Mouse (Mus musculus): ENCODE data around the gene Cubn. TPM values are rescaled to one million over a fixed set of nuclear protein-coding genes. Genes with fewer than 3 reads are reported as not detected.

Cubn gene
- polyA plus RNA-seq, 1 experiment from 2014 or later, result 0.84 TPM

DNA sequence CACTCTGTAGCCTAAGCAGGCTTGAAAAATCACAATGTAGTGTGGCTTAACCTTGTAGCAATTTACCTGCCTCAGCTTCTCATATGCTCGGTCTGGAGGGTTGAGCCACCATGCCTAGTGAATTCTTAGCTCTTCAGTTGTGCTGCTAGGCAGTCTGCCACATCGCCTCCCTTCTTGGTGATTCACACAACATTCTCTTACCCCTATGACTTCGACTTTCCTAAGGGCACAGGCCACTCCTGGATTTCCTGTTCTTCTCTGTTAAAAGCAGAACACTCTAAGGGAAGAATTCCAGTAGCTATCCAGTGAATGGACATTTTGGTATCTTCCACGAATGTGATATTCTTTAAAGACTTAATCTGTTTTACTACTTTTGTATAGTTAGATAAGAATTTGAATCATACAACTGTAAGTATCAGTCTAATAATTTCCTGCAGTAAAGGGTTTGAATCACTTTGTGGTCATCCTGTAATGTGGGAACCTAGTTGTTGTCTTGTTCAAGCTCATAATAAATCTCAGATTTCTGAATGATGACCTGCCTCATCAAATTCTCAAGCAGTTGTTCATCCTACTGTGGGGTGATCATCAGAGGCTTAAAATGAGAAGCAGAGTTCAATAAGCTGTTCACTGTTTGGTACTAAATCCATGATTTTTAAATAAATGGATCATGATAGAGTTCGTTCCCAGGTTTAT is 86.5 kb downstream of the Cubn start:
- Histone ChIP-seq H3K27me3 (ENCODE audit: control insufficient read depth, insufficient read depth, low read length) (no peaks in the 10 kb centered on the region), H3K36me3 (ENCODE audit: control insufficient read depth, insufficient read depth, low read length) (no peaks in the 10 kb centered on the region), H3K9me3 (replicated peaks; ENCODE audit: control insufficient read depth, low read length) (no peaks in the 10 kb centered on the region), H3K9ac (ENCODE audit: low read length) (no peak overlapping the region), H3K4me2 (ENCODE audit: low read depth, low read length) (no peak overlapping the region), H3K4me3 (replicated peaks; ENCODE audit: low read length) (no peak overlapping the region), H3K4me1 (ENCODE audit: control insufficient read depth, insufficient read depth, low read length) (no peaks in the 10 kb centered on the region), H3K27ac (ENCODE audit: low read length) (no peak overlapping the region)
- no peak for ATAC-seq (ENCODE audit: insufficient read depth, low FRiP score)
- WGBS, result 72% methylated on average over 5 of the region's 5 CpGs

DNA sequence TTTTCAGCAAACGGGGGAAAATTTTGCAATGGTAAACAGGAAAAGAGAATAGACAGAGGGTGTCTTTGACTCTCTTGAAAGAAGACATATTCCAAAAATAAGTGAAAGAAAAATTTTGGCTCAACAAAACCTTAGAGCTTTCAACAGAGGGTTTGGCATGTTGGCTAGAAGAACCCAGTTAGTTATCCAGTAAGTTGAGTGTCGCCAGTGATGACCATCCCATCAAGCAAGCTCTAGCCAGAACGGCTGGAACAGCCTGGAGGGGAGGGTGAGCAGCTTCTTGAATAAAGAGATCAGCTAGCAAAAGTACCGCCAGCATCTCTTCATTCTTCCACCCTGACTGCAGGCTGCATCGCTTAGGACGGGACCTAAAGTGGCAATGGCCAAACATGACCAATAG is 90.8 kb downstream of the Cubn start:
- H3K4me1 ChIP-seq (ENCODE audit: control insufficient read depth, insufficient read depth, low read length), result peaks cover 10% of the 10 kb centered on the region; the same call in 1 of the 2 replicates
- no peaks in the 10 kb centered on the region for H3K36me3 ChIP-seq (ENCODE audit: control insufficient read depth, insufficient read depth, low read length)
- H3K27me3 ChIP-seq (ENCODE audit: control insufficient read depth, insufficient read depth, low read length), result no peaks in the 10 kb centered on the region
- WGBS, result 87% methylated on average over 6 of the region's 6 CpGs
- H3K9me3 ChIP-seq (replicated peaks; ENCODE audit: control insufficient read depth, low read length), result no peaks in the 10 kb centered on the region
- ATAC-seq (ENCODE audit: insufficient read depth, low FRiP score), result no peak
- no peak overlapping the region for H3K4me3 ChIP-seq (replicated peaks; ENCODE audit: low read length)
- H3K4me2 ChIP-seq (ENCODE audit: low read depth, low read length), result no peak overlapping the region
- H3K9ac ChIP-seq (ENCODE audit: low read length), result no peak overlapping the region
- H3K27ac ChIP-seq (ENCODE audit: low read length), result no peak overlapping the region

DNA sequence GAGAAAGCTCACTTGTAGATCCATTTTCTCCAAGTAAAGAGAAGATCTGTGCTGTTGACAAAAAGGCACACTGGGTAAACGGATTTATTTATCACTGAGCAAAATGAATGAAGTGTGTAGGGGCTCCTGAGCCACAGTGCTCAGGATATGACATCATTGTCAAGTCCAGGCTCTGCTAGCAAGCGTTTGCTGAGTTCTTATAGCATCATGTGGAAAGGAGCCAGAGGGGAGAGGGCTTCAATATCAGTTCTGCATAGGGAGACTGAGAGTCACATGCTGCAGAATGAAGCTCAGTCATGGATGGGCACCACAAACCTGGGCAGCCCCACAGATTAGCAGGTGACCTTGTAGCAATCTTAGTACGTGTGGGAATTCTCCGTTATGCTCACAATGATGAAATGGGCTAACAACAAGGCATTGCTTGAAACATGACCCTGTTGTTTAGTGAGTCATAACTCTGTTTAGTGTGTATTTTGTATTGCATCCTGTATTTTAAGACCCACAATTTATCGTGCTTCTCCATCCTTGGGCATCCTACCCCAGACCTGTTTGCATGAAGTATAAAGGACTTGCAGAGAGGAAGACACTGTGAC is 92.0 kb downstream of the Cubn start:
- H3K27ac ChIP-seq (ENCODE audit: low read length), result 0 out of 2 replicates have a peak overlapping the region, but pooled peaks have one; percentile 23
- no peaks in the 10 kb centered on the region for H3K9me3 ChIP-seq (replicated peaks; ENCODE audit: control insufficient read depth, low read length)
- no peaks in the 10 kb centered on the region for H3K36me3 ChIP-seq (ENCODE audit: control insufficient read depth, insufficient read depth, low read length)
- 60% methylated on average over 5 of the region's 5 CpGs for WGBS
- peaks cover 10% of the 10 kb centered on the region; the same call in 1 of the 2 replicates for H3K4me1 ChIP-seq (ENCODE audit: control insufficient read depth, insufficient read depth, low read length)
- no peak for ATAC-seq (ENCODE audit: insufficient read depth, low FRiP score)
- H3K4me2 ChIP-seq (ENCODE audit: low read depth, low read length), result no peak overlapping the region
- H3K4me3 ChIP-seq (replicated peaks; ENCODE audit: low read length), result no peak overlapping the region
- H3K9ac ChIP-seq (ENCODE audit: low read length), result no peak overlapping the region
- H3K27me3 ChIP-seq (ENCODE audit: control insufficient read depth, insufficient read depth, low read length), result no peaks in the 10 kb centered on the region

DNA sequence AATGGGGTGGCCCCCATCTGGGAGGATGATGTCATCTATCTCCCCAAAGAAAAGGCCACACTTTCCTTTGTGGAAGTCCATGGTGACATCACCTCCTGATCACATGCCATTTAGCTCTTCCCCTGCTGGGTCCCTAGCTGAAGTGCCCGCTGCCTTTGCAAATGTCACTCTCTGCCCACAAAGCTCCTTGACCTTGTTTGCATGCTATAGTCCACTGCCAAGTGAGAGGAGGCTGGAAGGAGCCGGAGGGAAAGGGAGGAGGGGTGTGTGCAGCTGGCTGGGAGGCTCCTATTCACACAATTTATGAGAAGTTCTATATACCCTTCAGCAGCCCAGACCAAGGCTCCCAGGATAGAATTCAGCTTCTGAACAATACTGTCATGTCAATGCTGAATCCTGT is 92.7 kb downstream of the Cubn start:
- Histone ChIP-seq H3K27me3 (ENCODE audit: control insufficient read depth, insufficient read depth, low read length) (no peaks in the 10 kb centered on the region), H3K4me1 (ENCODE audit: control insufficient read depth, insufficient read depth, low read length) (peaks cover 10% of the 10 kb centered on the region; the same call in 1 of the 2 replicates), H3K27ac (ENCODE audit: low read length) (0 out of 2 replicates have a peak overlapping the region, but pooled peaks have one; percentile 23), H3K9me3 (replicated peaks; ENCODE audit: control insufficient read depth, low read length) (no peaks in the 10 kb centered on the region), H3K4me3 (replicated peaks; ENCODE audit: low read length) (no peak overlapping the region), H3K4me2 (ENCODE audit: low read depth, low read length) (no peak overlapping the region), H3K9ac (ENCODE audit: low read length) (no peak overlapping the region), H3K36me3 (ENCODE audit: control insufficient read depth, insufficient read depth, low read length) (no peaks in the 10 kb centered on the region)
- WGBS, result 14% methylated on average over 2 of the region's 2 CpGs
- peak; percentile 68 for ATAC-seq (ENCODE audit: insufficient read depth, low FRiP score)

DNA sequence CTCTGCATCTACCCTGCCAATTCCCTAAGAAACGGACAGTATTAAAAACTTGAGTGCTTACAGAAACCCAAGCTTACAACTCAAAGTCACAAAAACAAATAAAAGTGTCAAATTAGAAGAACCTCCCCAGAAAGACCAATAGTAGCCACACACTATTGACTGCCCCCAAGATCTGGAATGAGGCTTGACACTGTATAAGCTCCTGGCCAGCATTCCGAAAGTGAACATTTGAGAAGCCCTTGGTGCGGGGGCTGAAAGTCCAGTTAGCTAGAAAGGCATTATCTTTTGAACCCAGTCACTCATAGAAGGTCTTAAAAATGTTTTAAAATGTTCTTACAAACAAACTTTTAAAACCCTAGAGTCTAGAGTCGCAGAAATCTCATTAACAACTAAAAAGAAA is 93.1 kb downstream of the Cubn start:
- Histone ChIP-seq H3K36me3 (ENCODE audit: control insufficient read depth, insufficient read depth, low read length) (no peaks in the 10 kb centered on the region), H3K4me3 (replicated peaks; ENCODE audit: low read length) (no peak overlapping the region), H3K9ac (ENCODE audit: low read length) (no peak overlapping the region), H3K4me2 (ENCODE audit: low read depth, low read length) (no peak overlapping the region), H3K27me3 (ENCODE audit: control insufficient read depth, insufficient read depth, low read length) (no peaks in the 10 kb centered on the region), H3K27ac (ENCODE audit: low read length) (no peak overlapping the region), H3K9me3 (replicated peaks; ENCODE audit: control insufficient read depth, low read length) (no peaks in the 10 kb centered on the region), H3K4me1 (ENCODE audit: control insufficient read depth, insufficient read depth, low read length) (peaks cover 10% of the 10 kb centered on the region; the same call in 1 of the 2 replicates)
- WGBS, result 59% methylated on average over 4 of the region's 4 CpGs
- no peak for ATAC-seq (ENCODE audit: insufficient read depth, low FRiP score)

DNA sequence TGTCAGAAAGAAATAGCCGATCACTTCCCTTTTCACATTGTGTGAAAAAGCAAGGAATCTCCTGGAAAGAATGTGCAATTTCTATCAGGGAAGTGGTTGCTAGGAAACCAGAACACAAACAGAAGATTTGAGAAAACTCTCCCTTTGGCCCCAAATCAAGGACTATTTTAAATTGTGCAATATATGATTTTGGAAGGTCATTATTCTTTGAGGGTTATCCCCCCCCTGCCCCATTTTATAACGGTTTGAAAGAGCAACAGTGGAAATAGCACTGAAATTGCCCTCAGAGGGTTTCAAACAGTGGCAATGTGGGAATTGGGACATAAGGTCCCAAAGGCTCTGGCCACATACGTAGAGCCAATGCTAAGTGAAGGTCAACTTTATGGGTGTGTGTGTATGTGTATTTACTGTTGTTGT is 95.5 kb downstream of the Cubn start:
- Histone ChIP-seq H3K9me3 (replicated peaks; ENCODE audit: control insufficient read depth, low read length) (no peaks in the 10 kb centered on the region), H3K4me1 (ENCODE audit: control insufficient read depth, insufficient read depth, low read length) (peaks cover 10% of the 10 kb centered on the region; the same call in 1 of the 2 replicates), H3K9ac (ENCODE audit: low read length) (no peak overlapping the region), H3K4me3 (replicated peaks; ENCODE audit: low read length) (no peak overlapping the region), H3K27me3 (ENCODE audit: control insufficient read depth, insufficient read depth, low read length) (no peaks in the 10 kb centered on the region), H3K4me2 (ENCODE audit: low read depth, low read length) (no peak overlapping the region), H3K36me3 (ENCODE audit: control insufficient read depth, insufficient read depth, low read length) (no peaks in the 10 kb centered on the region), H3K27ac (ENCODE audit: low read length) (peak overlapping the region; percentile 33; the same call in 1 of the 2 replicates)
- ATAC-seq (ENCODE audit: insufficient read depth, low FRiP score), result peak; percentile 19; the same call in 1 of the 2 replicates
- WGBS, result 26% methylated on average over 3 of the region's 3 CpGs

DNA sequence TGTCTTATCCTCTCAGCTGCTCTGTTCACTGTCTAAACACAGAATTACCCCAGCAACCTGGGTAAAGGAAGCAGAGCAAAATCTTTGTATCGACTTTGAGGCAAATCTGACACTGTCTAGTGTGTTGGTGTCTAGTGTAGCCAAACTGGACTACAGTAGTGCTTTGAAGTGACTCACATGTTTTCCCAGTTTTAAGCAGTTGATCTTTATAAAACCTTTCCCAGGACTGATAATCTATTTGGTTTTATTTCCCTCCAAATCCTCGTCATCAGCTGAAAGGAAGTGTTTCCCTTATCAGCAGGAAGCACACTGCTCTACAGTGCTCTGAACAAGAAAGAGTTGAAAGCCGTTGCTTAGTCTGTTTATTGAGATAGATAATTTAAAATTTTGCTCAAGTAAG is 100.6 kb downstream of the Cubn start:
- peaks cover 3% of the 10 kb centered on the region; the same call in 1 of the 2 replicates for H3K4me1 ChIP-seq (ENCODE audit: control insufficient read depth, insufficient read depth, low read length)
- no peak overlapping the region for H3K4me2 ChIP-seq (ENCODE audit: low read depth, low read length)
- no peaks in the 10 kb centered on the region for H3K36me3 ChIP-seq (ENCODE audit: control insufficient read depth, insufficient read depth, low read length)
- no peak overlapping the region for H3K27ac ChIP-seq (ENCODE audit: low read length)
- 32% methylated on average over 3 of the region's 3 CpGs for WGBS
- H3K4me3 ChIP-seq (replicated peaks; ENCODE audit: low read length), result no peak overlapping the region
- H3K9ac ChIP-seq (ENCODE audit: low read length), result no peak overlapping the region
- no peak for ATAC-seq (ENCODE audit: insufficient read depth, low FRiP score)
- no peaks in the 10 kb centered on the region for H3K27me3 ChIP-seq (ENCODE audit: control insufficient read depth, insufficient read depth, low read length)
- H3K9me3 ChIP-seq (replicated peaks; ENCODE audit: control insufficient read depth, low read length), result no peaks in the 10 kb centered on the region

DNA sequence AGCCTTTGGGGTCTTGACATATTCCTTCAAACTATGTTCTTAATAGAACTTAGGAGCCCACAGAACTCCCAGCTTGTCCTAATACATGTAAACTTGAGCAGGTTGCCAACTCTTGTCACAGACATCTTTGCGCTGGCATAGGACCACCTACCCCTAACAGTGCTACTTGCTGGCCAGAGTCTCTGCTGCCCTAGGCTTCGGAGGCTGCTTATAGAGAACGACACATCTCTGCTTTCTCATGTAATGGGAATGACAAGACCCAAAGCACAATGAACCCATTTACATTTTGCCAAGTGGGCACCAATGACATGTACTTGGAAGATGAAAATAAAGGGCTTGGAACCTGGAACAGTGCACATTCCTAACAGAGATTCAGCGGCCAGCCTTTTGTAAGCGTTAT is 105.0 kb downstream of the Cubn start:
- no peak overlapping the region for H3K4me3 ChIP-seq (replicated peaks; ENCODE audit: low read length)
- no peak overlapping the region for H3K27ac ChIP-seq (ENCODE audit: low read length)
- no peak for ATAC-seq (ENCODE audit: insufficient read depth, low FRiP score)
- H3K9me3 ChIP-seq (replicated peaks; ENCODE audit: control insufficient read depth, low read length), result no peaks in the 10 kb centered on the region
- H3K27me3 ChIP-seq (ENCODE audit: control insufficient read depth, insufficient read depth, low read length), result no peaks in the 10 kb centered on the region
- H3K4me2 ChIP-seq (ENCODE audit: low read depth, low read length), result no peak overlapping the region
- H3K4me1 ChIP-seq (ENCODE audit: control insufficient read depth, insufficient read depth, low read length), result peaks cover 13% of the 10 kb centered on the region
- WGBS, result 93% methylated on average over 5 of the region's 5 CpGs
- no peaks in the 10 kb centered on the region for H3K36me3 ChIP-seq (ENCODE audit: control insufficient read depth, insufficient read depth, low read length)
- no peak overlapping the region for H3K9ac ChIP-seq (ENCODE audit: low read length)

DNA sequence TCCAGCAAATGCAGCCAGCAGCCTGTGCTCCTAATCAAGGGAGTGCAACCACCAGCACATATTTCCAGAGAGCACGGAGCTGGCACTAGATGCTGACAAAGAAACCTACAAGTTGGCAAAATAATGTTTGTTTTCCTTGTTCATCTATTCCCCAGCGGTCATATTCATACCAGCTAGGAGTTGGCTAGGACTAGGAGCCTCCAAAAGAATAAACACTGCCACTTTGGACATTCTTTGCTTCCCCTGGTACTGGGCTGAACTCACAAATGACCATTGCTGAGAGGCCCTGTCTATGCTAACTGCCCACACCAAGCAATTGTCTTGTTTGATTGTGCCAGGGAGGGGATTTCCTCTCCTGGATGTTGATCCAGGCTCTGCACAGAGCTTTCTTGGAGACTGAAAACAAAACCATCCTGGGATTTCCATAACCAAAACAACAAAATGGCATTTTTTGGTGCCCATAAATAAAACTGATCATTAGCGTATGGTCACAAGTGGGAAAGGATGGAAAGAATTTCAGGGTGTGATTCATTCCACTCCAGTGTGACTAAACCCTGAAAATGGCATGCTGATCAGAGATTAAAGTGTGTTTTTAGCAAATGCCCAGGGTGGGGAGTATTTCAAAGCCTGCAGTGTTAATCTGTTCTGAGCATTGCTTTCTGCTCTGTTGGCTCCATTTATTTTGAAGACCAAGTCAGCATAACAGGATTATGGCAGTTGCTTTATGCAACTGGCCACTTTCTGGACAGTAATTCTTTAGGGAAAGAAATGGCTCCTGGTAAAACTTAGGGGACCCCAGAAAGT is 105.9 kb downstream of the Cubn start:
- WGBS, result 56% methylated on average over 3 of the region's 3 CpGs
- no peak overlapping the region for H3K4me3 ChIP-seq (replicated peaks; ENCODE audit: low read length)
- H3K9me3 ChIP-seq (replicated peaks; ENCODE audit: control insufficient read depth, low read length), result no peaks in the 10 kb centered on the region
- H3K27me3 ChIP-seq (ENCODE audit: control insufficient read depth, insufficient read depth, low read length), result no peaks in the 10 kb centered on the region
- peak overlapping the region; percentile 61 for H3K27ac ChIP-seq (ENCODE audit: low read length)
- H3K9ac ChIP-seq (ENCODE audit: low read length), result no peak overlapping the region
- no peaks in the 10 kb centered on the region for H3K36me3 ChIP-seq (ENCODE audit: control insufficient read depth, insufficient read depth, low read length)
- H3K4me1 ChIP-seq (ENCODE audit: control insufficient read depth, insufficient read depth, low read length), result peaks cover 13% of the 10 kb centered on the region
- ATAC-seq (ENCODE audit: insufficient read depth, low FRiP score), result no peak
- H3K4me2 ChIP-seq (ENCODE audit: low read depth, low read length), result no peak overlapping the region

Data from stomach, embryonic 16.5 days (tissue).